Mouse (Mus musculus) embryonic facial prominence, embryonic 12.5 days (tissue): ENCODE results near the gene Lrrc23. TPM values are rescaled to one million over a fixed set of nuclear protein-coding genes. Genes with fewer than 3 reads are reported as not detected.
"Not testable (repeated sequence)": the region's sequence is repeated elsewhere in the genome, so short reads cannot be mapped to it uniquely, and the experiment has no call there.

Source experiments
- ATAC-seq: fragments of 200-750 bp; cut with Nextera tagmentation; 2 replicates; pipeline ENCODE4 v1.8.0; 2017; ENCODE audit not compliant: insufficient number of reproducible peaks, insufficient read depth, low FRiP score, low TSS enrichment
- H3K27ac ChIP-seq: fragments of 300-500 bp; sonication (generic); 2 replicates; pipeline ENCODE4 v1.5.1; 2016; ENCODE audit warnings: mild to moderate bottlenecking
- H3K27me3 ChIP-seq: fragments of 300-500 bp; sonication (generic); 2 replicates; pipeline ENCODE4 v1.6.1; 2016; ENCODE audit warnings: mild to moderate bottlenecking, moderate library complexity
- H3K36me3 ChIP-seq: fragments of 300-500 bp; sonication (generic); 2 replicates; pipeline ENCODE4 v1.6.1; 2016; ENCODE audit warnings: mild to moderate bottlenecking
- H3K4me1 ChIP-seq: fragments of 300-500 bp; sonication (generic); 2 replicates; pipeline ENCODE4 v1.6.1; 2016
- H3K4me2 ChIP-seq: fragments of 300-500 bp; sonication (generic); replicated peaks from 2 replicates; pipeline ENCODE4 v1.6.1; 2016; ENCODE audit warnings: mild to moderate bottlenecking, moderate library complexity
- H3K4me3 ChIP-seq: fragments of 300-500 bp; sonication (generic); 2 replicates; pipeline ENCODE4 v1.5.1; 2016; ENCODE audit warnings: mild to moderate bottlenecking
- H3K9ac ChIP-seq: fragments of 300-500 bp; sonication (generic); 2 replicates; pipeline ENCODE4 v1.6.1; 2016; ENCODE audit warnings: mild to moderate bottlenecking, moderate library complexity
- H3K9me3 ChIP-seq: fragments of 300-500 bp; sonication (generic); 2 replicates; pipeline ENCODE4 v1.6.1; 2016; ENCODE audit warnings: mild to moderate bottlenecking, moderate library complexity
- WGBS: fragments of 180-500 bp; shearing (Covaris S2); methylation state at CpG from one replicate; pipeline ENCODE4 v1.1.7; 2016; 5-methylcytosine and 5-hydroxymethylcytosine counted together
- polyA plus RNA-seq: library from polyadenylated mRNA; unstranded; fragments of >200 nt; fragmentation: Nextera tagmentation; extraction: Ambion mirVana; gene quantifications from 2 replicates; pipeline ENCODE4 v1.2.1, GENCODE M21; 2016

The Lrrc23 gene
- polyA plus RNA-seq, 1 experiment from 2014 or later, result 0.59 TPM

DNA sequence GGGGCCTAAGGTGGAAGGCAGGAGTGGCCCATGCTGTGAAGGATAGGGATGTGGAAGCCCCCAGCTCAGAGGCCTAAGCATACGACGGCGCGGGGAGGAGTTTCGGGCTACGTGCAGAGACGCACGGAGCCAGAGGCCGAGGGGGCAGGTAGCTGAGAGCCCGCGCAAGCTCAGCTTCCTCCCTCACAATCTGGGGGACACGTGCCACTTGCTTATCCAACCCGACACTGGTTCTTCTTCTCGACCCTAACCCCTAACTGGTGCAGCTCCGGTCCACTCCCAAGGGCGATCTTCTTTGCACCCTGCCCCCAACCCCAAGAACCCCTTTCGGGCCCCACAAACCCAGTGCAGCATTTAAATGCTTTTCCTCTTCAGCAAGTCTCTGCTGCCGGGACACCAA, 34.0 kb upstream of the Lrrc23 start:
- 2% methylated on average over 16 of the region's 18 CpGs for whole genome bisulfite sequencing
- peak; percentile 37 for ATAC-seq
- H3K9me3 ChIP-seq, result no peaks in the 10 kb centered on the region
- H3K4me2 ChIP-seq, result peak overlapping the region; percentile 61
- H3K9ac ChIP-seq, result peak overlapping the region; percentile 91
- no peaks in the 10 kb centered on the region for H3K27me3 ChIP-seq
- H3K36me3 ChIP-seq, result peaks cover 57% of the 10 kb centered on the region
- peaks cover 33% of the 10 kb centered on the region for H3K4me1 ChIP-seq
- peak overlapping the region; percentile 88 for H3K4me3 ChIP-seq
- H3K27ac ChIP-seq, result peak overlapping the region; percentile 89

DNA sequence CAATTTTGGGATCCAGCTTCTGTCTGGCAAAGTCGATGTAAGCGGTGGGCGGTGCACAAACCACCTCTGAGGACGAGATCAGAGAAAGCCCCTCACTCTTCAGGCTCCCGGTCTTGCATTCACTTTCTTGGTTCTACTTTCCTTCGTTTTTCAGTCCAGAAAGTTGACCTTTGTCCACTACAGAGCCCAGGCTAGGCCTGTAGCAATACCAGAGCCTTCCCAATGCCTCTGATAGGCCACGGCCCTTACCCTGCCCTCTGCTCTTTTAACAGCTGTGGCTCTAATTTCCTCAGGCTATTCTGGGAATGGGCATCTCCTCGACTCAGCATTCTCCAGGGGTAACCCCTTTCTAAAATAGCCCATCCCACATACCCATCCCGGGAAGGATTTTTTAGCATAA, 33.3 kb upstream of the Lrrc23 start:
- 18% methylated on average over 9 of the region's 9 CpGs for WGBS
- peaks cover 50% of the 10 kb centered on the region for H3K36me3 ChIP-seq

DNA sequence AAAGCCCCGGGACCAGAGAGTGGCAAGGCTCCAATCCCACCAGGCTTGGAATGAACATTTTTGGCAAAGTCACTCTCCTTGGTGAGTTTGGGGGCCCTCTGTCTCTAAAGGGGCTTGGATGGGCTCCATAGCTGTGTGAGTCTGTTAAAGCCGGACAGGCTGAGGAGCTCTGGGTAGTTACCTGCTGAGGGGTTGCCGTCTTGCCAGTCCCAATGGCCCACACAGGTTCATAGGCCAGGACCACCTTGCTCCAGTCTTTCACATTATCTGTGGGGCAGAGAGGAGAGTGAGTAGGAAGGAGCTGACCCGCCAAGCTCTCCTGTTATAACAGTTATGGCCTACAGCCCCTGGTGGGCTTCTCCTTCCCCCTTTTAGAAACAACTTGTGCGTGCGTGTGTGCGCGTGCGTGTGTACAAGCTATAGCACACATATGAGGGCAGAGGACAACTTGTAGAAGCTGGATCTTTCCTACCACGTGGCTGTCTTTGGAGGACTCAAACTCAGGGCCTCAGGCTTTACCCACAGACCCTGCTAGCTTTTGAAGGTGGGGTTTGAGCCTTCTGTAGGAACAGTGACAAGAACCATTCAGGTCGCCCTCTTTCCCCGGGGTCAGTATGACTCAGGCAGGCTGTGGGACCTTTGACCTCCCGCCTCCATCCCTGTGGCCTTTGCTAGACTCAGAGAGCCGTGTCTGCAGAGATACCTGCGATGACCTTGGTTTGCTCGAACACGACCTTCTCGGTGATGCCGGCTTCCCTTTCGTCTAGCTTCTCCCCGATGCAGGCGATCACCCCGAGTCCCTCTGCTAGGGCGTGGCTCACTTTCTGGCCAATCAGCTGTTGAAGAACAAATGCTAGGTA, 32.4 kb upstream of the Lrrc23 start:
- ATAC-seq, result no peak
- Histone ChIP-seq H3K27ac (0 out of 2 replicates have a peak overlapping the region, but pooled peaks have one; percentile 12), H3K36me3 (peaks cover 41% of the 10 kb centered on the region), H3K9ac (no peak overlapping the region), H3K27me3 (no peaks in the 10 kb centered on the region), H3K9me3 (no peaks in the 10 kb centered on the region), H3K4me1 (peaks cover 33% of the 10 kb centered on the region), H3K4me3 (peak overlapping the region; percentile 88), H3K4me2 (peak overlapping the region; percentile 61)
- 80% methylated on average over 24 of the region's 24 CpGs for WGBS

More for the DNA sequence above, 33.3 kb upstream of the Lrrc23 start:
- Histone ChIP-seq H3K9ac (peak overlapping the region; percentile 91), H3K27me3 (no peaks in the 10 kb centered on the region), H3K4me2 (peak overlapping the region; percentile 61), H3K27ac (peak overlapping the region; percentile 89), H3K4me1 (peaks cover 33% of the 10 kb centered on the region), H3K9me3 (no peaks in the 10 kb centered on the region), H3K4me3 (peak overlapping the region; percentile 88)
- no peak for ATAC-seq

DNA sequence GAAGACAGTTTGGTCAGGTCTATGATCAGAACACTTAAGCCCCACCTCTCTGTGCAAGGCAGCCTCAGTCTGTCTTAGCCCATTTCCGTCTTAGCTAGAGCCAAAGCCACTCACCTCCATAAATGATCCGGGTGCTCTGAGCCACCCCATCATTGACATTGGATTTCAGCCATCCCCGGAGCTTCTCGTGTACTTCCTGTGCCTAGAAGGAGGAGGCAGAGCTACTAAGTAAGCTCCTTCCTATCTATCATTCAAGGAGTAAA, 31.8 kb upstream of the Lrrc23 start:
- WGBS, result 88% methylated on average over 4 of the region's 4 CpGs
- H3K4me1 ChIP-seq, result peaks cover 33% of the 10 kb centered on the region

DNA sequence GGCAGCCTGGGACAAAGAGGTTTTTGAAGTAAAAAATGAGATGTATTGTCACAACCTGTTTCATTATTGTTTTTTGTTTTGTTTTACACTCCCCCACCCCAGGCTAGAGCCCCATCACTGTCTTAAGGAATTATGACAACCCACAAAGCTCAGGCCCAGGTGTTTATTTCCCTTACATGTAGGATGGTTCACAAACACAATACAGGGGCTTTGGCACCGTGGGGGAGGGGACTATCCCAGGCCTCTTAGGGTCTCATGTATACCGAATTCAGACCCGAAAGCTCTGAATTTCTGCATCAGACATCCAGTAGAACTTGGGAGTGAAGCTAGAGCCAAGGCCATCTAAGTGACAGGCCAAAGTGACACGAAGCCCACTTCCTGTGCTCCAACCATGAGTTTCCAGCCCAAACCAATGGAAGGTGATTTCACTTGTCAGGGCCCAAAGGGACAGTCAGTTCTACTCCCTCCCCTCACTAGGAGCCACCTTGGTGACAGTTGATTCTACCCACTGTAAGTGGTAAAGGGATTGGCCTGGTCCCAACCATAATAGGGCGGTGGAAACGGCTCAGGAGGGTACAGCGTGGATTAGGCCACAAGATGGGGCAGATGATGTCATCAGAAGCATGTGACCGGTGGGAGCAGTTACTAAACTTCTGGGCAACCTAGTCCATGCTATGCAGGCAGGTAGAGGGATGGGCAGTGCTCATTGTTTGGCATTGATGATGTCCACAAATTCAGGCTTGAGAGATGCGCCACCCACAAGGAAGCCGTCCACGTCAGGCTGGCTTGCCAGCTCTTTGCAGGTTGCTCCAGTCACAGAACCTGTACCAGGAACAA, 31.3 kb upstream of the Lrrc23 start:
- H3K27me3 ChIP-seq, H3K4me3 ChIP-seq, ATAC-seq, H3K9me3 ChIP-seq, H3K4me2 ChIP-seq, H3K9ac ChIP-seq, H3K27ac ChIP-seq: not testable (repeated sequence)
- peaks cover 37% of the 10 kb centered on the region for H3K4me1 ChIP-seq
- WGBS, result 88% methylated on average over 11 of the region's 11 CpGs
- H3K36me3 ChIP-seq, result peaks cover 29% of the 10 kb centered on the region

More for the DNA sequence above, 31.8 kb upstream of the Lrrc23 start:
- H3K4me2 ChIP-seq, result no peak overlapping the region
- no peaks in the 10 kb centered on the region for H3K9me3 ChIP-seq
- H3K36me3 ChIP-seq, result peaks cover 35% of the 10 kb centered on the region
- H3K9ac ChIP-seq, result no peak overlapping the region
- no peaks in the 10 kb centered on the region for H3K27me3 ChIP-seq
- no peak overlapping the region for H3K27ac ChIP-seq
- H3K4me3 ChIP-seq, result no peak overlapping the region
- ATAC-seq, result no peak

DNA sequence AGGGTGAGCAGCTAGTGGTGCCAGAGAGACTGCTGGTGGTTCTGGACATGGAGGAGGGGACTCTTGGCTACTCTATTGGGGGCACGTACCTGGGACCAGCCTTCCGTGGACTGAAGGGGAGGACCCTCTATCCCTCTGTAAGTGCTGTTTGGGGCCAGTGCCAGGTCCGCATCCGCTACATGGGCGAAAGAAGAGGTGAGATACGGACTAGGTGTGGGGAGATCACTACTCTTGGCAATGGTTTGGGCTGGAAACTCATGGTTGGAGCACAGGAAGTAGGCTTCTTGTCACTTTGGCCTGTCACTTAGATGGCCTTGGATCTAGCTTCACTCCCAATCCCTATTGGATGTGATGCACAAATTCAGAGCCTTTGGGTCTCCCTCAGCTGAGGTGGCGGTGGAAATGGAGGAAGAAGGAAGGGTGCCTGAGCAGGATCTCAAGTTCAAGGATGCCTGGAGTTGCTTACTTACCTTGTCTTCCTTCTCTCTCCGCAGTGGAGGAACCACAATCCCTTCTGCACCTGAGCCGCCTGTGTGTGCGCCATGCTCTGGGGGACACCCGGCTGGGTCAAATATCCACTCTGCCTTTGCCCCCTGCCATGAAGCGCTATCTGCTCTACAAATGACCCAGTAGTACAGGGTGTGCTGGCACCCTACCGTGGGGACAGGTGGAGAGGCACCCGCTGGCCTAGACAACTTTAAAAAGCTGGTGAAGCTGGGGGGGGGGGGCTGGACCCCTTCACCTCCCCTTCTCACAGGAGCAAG, 30.4 kb upstream of the Lrrc23 start:
- Histone ChIP-seq H3K4me2 (peak overlapping the region; percentile 98), H3K36me3 (peaks cover 21% of the 10 kb centered on the region), H3K27me3 (no peaks in the 10 kb centered on the region), H3K4me1 (peaks cover 40% of the 10 kb centered on the region), H3K27ac (peak overlapping the region; percentile 91), H3K9ac (peak overlapping the region; percentile 74), H3K9me3 (no peaks in the 10 kb centered on the region), H3K4me3 (peak overlapping the region; percentile 60)
- WGBS, result 47% methylated on average over 14 of the region's 14 CpGs
- no peak for ATAC-seq

DNA sequence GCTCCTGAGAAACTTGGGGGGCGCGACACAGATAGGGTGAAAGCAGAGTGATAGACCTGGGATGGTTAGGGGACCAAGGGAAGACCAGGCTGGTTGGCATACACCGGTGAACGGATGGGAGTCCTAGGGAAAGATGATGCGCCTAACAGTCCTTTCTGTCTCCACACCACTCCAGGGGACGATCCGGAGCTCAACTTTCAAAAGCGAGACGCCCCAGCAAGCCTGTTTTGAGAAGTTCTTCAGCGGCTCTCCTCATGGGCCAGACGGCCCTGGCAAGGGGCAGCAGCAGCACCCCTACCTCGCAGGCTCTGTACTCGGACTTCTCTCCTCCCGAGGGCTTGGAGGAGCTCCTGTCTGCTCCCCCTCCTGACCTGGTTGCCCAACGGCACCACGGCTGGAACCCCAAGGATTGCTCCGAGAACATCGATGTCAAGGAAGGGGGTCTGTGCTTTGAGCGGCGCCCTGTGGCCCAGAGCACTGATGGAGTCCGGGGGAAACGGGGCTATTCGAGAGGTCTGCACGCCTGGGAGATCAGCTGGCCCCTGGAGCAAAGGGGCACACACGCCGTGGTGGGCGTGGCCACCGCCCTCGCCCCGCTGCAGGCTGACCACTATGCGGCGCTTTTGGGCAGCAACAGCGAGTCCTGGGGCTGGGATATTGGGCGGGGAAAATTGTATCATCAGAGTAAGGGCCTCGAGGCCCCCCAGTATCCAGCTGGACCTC, 29.7 kb upstream of the Lrrc23 start:
- Histone ChIP-seq H3K9ac (peak overlapping the region; percentile 74), H3K36me3 (peaks cover 21% of the 10 kb centered on the region), H3K9me3 (no peaks in the 10 kb centered on the region), H3K27me3 (no peaks in the 10 kb centered on the region), H3K4me2 (peak overlapping the region; percentile 98), H3K27ac (peak overlapping the region; percentile 91), H3K4me1 (peaks cover 33% of the 10 kb centered on the region), H3K4me3 (peak overlapping the region; percentile 60)
- peak; percentile 3; the same call in 1 of the 2 replicates for ATAC-seq
- WGBS, result under 1% methylated on average over 35 of the region's 35 CpGs

DNA sequence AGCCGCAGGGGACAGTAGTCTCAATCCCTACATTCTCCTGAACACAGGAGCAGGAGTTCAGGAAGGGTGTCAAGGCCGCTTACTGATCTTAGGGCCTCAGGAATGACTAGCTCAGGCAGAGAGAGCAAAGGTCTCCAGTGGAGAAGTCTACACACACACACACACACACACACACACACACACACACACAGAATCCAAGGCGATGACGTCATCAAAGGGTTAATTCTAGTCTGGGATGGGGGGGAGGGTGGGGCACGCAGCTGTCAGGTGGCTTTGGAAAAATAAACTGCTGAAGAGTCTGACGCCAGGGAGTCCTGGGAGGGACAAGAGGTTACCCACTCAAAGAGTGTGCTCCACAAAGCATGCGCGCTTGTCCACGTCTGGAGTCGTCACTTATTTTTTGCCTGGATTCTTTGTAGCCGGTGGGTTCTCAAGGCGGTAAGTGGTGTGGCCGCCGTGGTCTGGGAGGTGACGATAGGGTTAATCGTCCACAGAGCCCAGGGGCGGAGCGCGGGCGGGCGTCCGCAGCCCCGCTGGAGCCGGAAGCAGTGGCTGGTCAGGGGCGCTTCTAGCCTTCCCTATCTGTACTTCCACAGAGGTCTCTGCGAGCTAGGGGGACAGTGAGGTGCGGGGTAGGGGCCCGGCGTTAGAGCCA, 29.0 kb upstream of the Lrrc23 start, which contains the start of gene Spsb2:
Spsb2 (plus strand) TSS at position 304 of the 655 bp plus-strand sequence.
- H3K4me1 ChIP-seq, result peaks cover 32% of the 10 kb centered on the region

DNA sequence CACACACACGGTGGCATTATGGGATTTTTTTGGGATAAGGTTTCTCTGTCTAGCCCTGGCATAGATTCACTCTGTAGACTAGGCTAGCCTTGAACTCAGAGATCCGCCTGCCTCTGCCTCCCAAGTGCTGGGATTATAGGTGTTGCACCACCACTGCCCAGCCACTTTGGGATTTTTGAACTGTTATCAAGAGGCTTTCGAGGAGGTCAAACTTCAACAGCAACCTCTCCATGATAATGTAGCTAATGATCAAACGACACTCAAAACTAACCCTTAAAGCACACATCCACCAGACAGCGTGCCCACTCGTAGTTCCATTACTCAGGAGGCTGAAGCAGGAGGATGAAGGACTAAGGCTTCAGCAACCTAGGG, 28.4 kb upstream of the Lrrc23 start:
- H3K27me3 ChIP-seq, result no peaks in the 10 kb centered on the region
- H3K4me1 ChIP-seq, result peaks cover 31% of the 10 kb centered on the region
- peak overlapping the region; percentile 91 for H3K27ac ChIP-seq
- H3K4me2 ChIP-seq, result peak overlapping the region; percentile 98
- H3K36me3 ChIP-seq, result peaks cover 21% of the 10 kb centered on the region
- WGBS, result 81% methylated on average over 6 of the region's 6 CpGs
- no peaks in the 10 kb centered on the region for H3K9me3 ChIP-seq
- no peak for ATAC-seq
- H3K4me3 ChIP-seq, result peak overlapping the region; percentile 60; the same call in 1 of the 2 replicates
- H3K9ac ChIP-seq, result no peak overlapping the region

More for the DNA sequence above, 29.0 kb upstream of the Lrrc23 start, which contains the start of gene Spsb2:
- peak; percentile 38 for ATAC-seq
- Histone ChIP-seq H3K36me3 (peaks cover 21% of the 10 kb centered on the region), H3K4me3 (peak within 1 kb of the TSS; percentile 60), H3K9me3 (no peaks in the 10 kb centered on the region), H3K27me3 (no peaks in the 10 kb centered on the region), H3K4me2 (peak within 1 kb of the TSS; percentile 98), H3K27ac (peak within 1 kb of the TSS; percentile 91), H3K9ac (peak within 1 kb of the TSS; percentile 74)
- WGBS, result 4% methylated on average over 29 of the region's 29 CpGs

DNA sequence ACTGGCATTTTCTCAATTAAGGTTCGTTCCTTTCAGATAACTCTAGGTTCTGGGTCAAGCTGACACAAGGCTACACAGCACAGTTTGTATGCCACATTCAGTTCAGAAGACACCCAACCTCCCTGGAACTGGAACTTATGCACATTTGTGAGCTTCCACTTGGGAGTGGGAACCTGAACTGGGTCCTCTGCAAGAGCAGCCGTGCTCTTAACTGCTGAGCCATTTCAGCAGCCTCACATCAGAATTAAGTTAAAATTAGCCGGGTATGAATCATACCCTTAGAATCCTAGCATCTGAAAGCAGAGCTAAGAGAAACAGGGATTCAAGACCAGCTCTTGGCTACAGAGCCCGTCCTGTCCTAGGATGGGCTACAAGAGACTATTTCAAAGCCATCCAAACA, 27.8 kb upstream of the Lrrc23 start:
- no peak overlapping the region for H3K4me2 ChIP-seq
- no peak overlapping the region for H3K9ac ChIP-seq
- no peak for ATAC-seq
- H3K9me3 ChIP-seq, result no peaks in the 10 kb centered on the region
- peaks cover 25% of the 10 kb centered on the region for H3K4me1 ChIP-seq
- no peak overlapping the region for H3K4me3 ChIP-seq
- H3K27me3 ChIP-seq, result no peaks in the 10 kb centered on the region
- 79% methylated on average over 4 of the region's 4 CpGs for WGBS
- H3K27ac ChIP-seq, result no peak overlapping the region
- H3K36me3 ChIP-seq, result peaks cover 21% of the 10 kb centered on the region
